Mouse (Mus musculus) erythroblast, embryonic 14.5 days (primary cell): ENCODE measurements around the gene Gm9844.
"Not testable (repeated sequence)": the region's sequence is repeated elsewhere in the genome, so short reads cannot be mapped to it uniquely, and the experiment has no call there.

ENCODE experiments used
- GATA1 ChIP-seq: IDR thresholded peaks from 2 replicates; pipeline ENCODE4 v1.6.1; 2012; ENCODE audit warnings: low read length, inconsistent platforms, mixed read lengths
- TAL1 ChIP-seq: IDR thresholded peaks from 3 replicates; pipeline ENCODE4 v1.6.1; 2012; ENCODE audit warnings: low read length, inconsistent platforms, mixed read lengths

- TF ChIP-seq GATA1, TAL1: not testable (repeated sequence)
Observed at GRCm38 (mm10) chr7:24895749-24896148, 33.7 kb downstream of the Gm9844 start.
